Mouse (Mus musculus): ENCODE measurements around the gene Garem2. TPM values are rescaled to one million over a fixed set of nuclear protein-coding genes. Genes with fewer than 3 reads are reported as not detected.

Gene Garem2
- polyA plus RNA-seq, 1 experiment from 2014 or later: 3.3 TPM

- 90% methylated on average over 9 of the region's 9 CpGs for WGBS
- Histone ChIP-seq H3K9me3 (no peaks in the 10 kb centered on the region), H3K27ac (no peak overlapping the region), H3K27me3 (ENCODE audit: poor library complexity, severe bottlenecking) (no peaks in the 10 kb centered on the region), H3K36me3 (replicated peaks) (peaks cover 90% of the 10 kb centered on the region), H3K4me3 (no peak overlapping the region), H3K4me1 (no peaks in the 10 kb centered on the region)
- DNase-seq (ENCODE audit: extremely low spot score, low spot score): no peak
These were observed 32.3 kb downstream of the Garem2 start for GRCm38 (mm10) chr5:30137271-30137670.

GRCm38 (mm10) chr5:30138193-30138592 lies 33.2 kb downstream of the Garem2 start:
- Histone ChIP-seq H3K4me3 (no peak overlapping the region), H3K36me3 (replicated peaks) (peaks cover 91% of the 10 kb centered on the region)
- 93% methylated on average over 4 of the region's 4 CpGs for WGBS

GRCm38 (mm10) chr5:30146526-30146925 lies 41.6 kb downstream of the Garem2 start:
- DNase-seq (ENCODE audit: extremely low spot score, low spot score): no peak
- Histone ChIP-seq H3K27ac (no peak overlapping the region), H3K4me3 (no peak overlapping the region), H3K36me3 (replicated peaks) (peaks cover 54% of the 10 kb centered on the region), H3K9me3 (no peaks in the 10 kb centered on the region), H3K4me1 (peaks cover 8% of the 10 kb centered on the region), H3K27me3 (ENCODE audit: poor library complexity, severe bottlenecking) (no peaks in the 10 kb centered on the region)
- WGBS: 89% methylated on average over 6 of the region's 6 CpGs

More at GRCm38 (mm10) chr5:30138193-30138592, 33.2 kb downstream of the Garem2 start:
- Histone ChIP-seq H3K4me1 (no peaks in the 10 kb centered on the region), H3K27ac (no peak overlapping the region), H3K27me3 (ENCODE audit: poor library complexity, severe bottlenecking) (no peaks in the 10 kb centered on the region), H3K9me3 (no peaks in the 10 kb centered on the region)
- DNase-seq (ENCODE audit: extremely low spot score, low spot score): no peak

- Histone ChIP-seq H3K27me3 (ENCODE audit: poor library complexity, severe bottlenecking) (no peaks in the 10 kb centered on the region), H3K27ac (no peak overlapping the region), H3K4me1 (peaks cover 19% of the 10 kb centered on the region), H3K4me3 (no peak overlapping the region), H3K36me3 (replicated peaks) (peaks cover 36% of the 10 kb centered on the region), H3K9me3 (no peaks in the 10 kb centered on the region)
- WGBS: 91% methylated on average over 5 of the region's 5 CpGs
- no peak for DNase-seq (ENCODE audit: extremely low spot score, low spot score)
These were observed 43.4 kb downstream of the Garem2 start for GRCm38 (mm10) chr5:30148133-30148920.

GRCm38 (mm10) chr5:30152007-30152406 lies 47.0 kb downstream of the Garem2 start:
- 65% methylated on average over 4 of the region's 4 CpGs for WGBS
- no peak for DNase-seq (ENCODE audit: extremely low spot score, low spot score)

GRCm38 (mm10) chr5:30152413-30152812 lies 47.5 kb downstream of the Garem2 start:
- WGBS: 92% methylated on average over 1 of the region's 1 CpGs
- 0 out of 2 replicates have a peak, but pooled peaks cover 3% of the 10 kb centered on the region for H3K36me3 ChIP-seq (replicated peaks)
- no peak overlapping the region for H3K4me3 ChIP-seq
- H3K9me3 ChIP-seq: no peaks in the 10 kb centered on the region
- DNase-seq (ENCODE audit: extremely low spot score, low spot score): no peak
- peaks cover 36% of the 10 kb centered on the region for H3K4me1 ChIP-seq
- H3K27me3 ChIP-seq (ENCODE audit: poor library complexity, severe bottlenecking): no peaks in the 10 kb centered on the region
- H3K27ac ChIP-seq: no peak overlapping the region

More at GRCm38 (mm10) chr5:30152007-30152406, 47.0 kb downstream of the Garem2 start:
- H3K9me3 ChIP-seq: no peaks in the 10 kb centered on the region
- H3K36me3 ChIP-seq (replicated peaks): peaks cover 3% of the 10 kb centered on the region; the same call in 1 of the 2 replicates
- no peaks in the 10 kb centered on the region for H3K27me3 ChIP-seq (ENCODE audit: poor library complexity, severe bottlenecking)
- no peak overlapping the region for H3K27ac ChIP-seq
- H3K4me1 ChIP-seq: peaks cover 35% of the 10 kb centered on the region
- H3K4me3 ChIP-seq: no peak overlapping the region

- no peaks in the 10 kb centered on the region for H3K27me3 ChIP-seq (ENCODE audit: poor library complexity, severe bottlenecking)
- peaks cover 36% of the 10 kb centered on the region for H3K4me1 ChIP-seq
- DNase-seq (ENCODE audit: extremely low spot score, low spot score): no peak
- 0 out of 2 replicates have a peak, but pooled peaks cover 3% of the 10 kb centered on the region for H3K36me3 ChIP-seq (replicated peaks)
- no peak overlapping the region for H3K27ac ChIP-seq
- no peaks in the 10 kb centered on the region for H3K9me3 ChIP-seq
- H3K4me3 ChIP-seq: no peak overlapping the region
- WGBS: 91% methylated on average over 2 of the region's 2 CpGs
These were observed 48.3 kb downstream of the Garem2 start for GRCm38 (mm10) chr5:30153222-30153621.

GRCm38 (mm10) chr5:30154013-30154412 lies 49.1 kb downstream of the Garem2 start:
- 27% methylated on average over 4 of the region's 4 CpGs for WGBS
- H3K4me1 ChIP-seq: peaks cover 36% of the 10 kb centered on the region
- no peaks in the 10 kb centered on the region for H3K9me3 ChIP-seq
- H3K27ac ChIP-seq: peak overlapping the region; percentile 99; the same call in 1 of the 2 replicates
- 0 out of 2 replicates have a peak, but pooled peaks cover 5% of the 10 kb centered on the region for H3K36me3 ChIP-seq (replicated peaks)
- H3K4me3 ChIP-seq: peak overlapping the region; percentile 89
- DNase-seq (ENCODE audit: extremely low spot score, low spot score): no peak
- H3K27me3 ChIP-seq (ENCODE audit: poor library complexity, severe bottlenecking): no peaks in the 10 kb centered on the region

GRCm38 (mm10) chr5:30154474-30155394 lies 49.8 kb downstream of the Garem2 start, which contains the start of the genes Hadha and Hadhb:
TSS of gene Hadha (minus strand) at chr5:30155162.
TSS of gene Hadhb (plus strand) at chr5:30155248.
- H3K4me1 ChIP-seq: peaks cover 36% of the 10 kb centered on the region
- H3K36me3 ChIP-seq (replicated peaks): 0 out of 2 replicates have a peak, but pooled peaks cover 2% of the 10 kb centered on the region
- H3K4me3 ChIP-seq: peak within 1 kb of the TSS; percentile 89
- no peaks in the 10 kb centered on the region for H3K9me3 ChIP-seq
- WGBS: under 1% methylated on average over 53 of the region's 53 CpGs
- no peaks in the 10 kb centered on the region for H3K27me3 ChIP-seq (ENCODE audit: poor library complexity, severe bottlenecking)
- H3K27ac ChIP-seq: peak within 1 kb of the TSS; percentile 99
- DNase-seq (ENCODE audit: extremely low spot score, low spot score): peak; percentile 91

GRCm38 (mm10) chr5:30155395-30155792 lies 50.4 kb downstream of the Garem2 start:
- Histone ChIP-seq H3K9me3 (no peaks in the 10 kb centered on the region), H3K27me3 (ENCODE audit: poor library complexity, severe bottlenecking) (no peaks in the 10 kb centered on the region), H3K4me1 (peaks cover 32% of the 10 kb centered on the region), H3K36me3 (replicated peaks) (0 out of 2 replicates have a peak, but pooled peaks cover 2% of the 10 kb centered on the region), H3K27ac (peak overlapping the region; percentile 99), H3K4me3 (peak overlapping the region; percentile 89)
- WGBS: under 1% methylated on average over 31 of the region's 31 CpGs
- DNase-seq (ENCODE audit: extremely low spot score, low spot score): no peak

GRCm38 (mm10) chr5:30155821-30156629 lies 51.1 kb downstream of the Garem2 start:
- WGBS: 43% methylated on average over 13 of the region's 13 CpGs
- Histone ChIP-seq H3K9me3 (no peaks in the 10 kb centered on the region), H3K36me3 (replicated peaks) (0 out of 2 replicates have a peak, but pooled peaks cover 2% of the 10 kb centered on the region), H3K27ac (peak overlapping the region; percentile 99), H3K27me3 (ENCODE audit: poor library complexity, severe bottlenecking) (no peaks in the 10 kb centered on the region), H3K4me3 (peak overlapping the region; percentile 89), H3K4me1 (peaks cover 32% of the 10 kb centered on the region)
- DNase-seq (ENCODE audit: extremely low spot score, low spot score): no peak

GRCm38 (mm10) chr5:30159601-30160000 lies 54.6 kb downstream of the Garem2 start:
- Histone ChIP-seq H3K36me3 (replicated peaks) (0 out of 2 replicates have a peak, but pooled peaks cover 8% of the 10 kb centered on the region), H3K9me3 (no peaks in the 10 kb centered on the region), H3K4me3 (no peak overlapping the region), H3K27me3 (ENCODE audit: poor library complexity, severe bottlenecking) (no peaks in the 10 kb centered on the region), H3K27ac (no peak overlapping the region), H3K4me1 (peaks cover 12% of the 10 kb centered on the region)
- 86% methylated on average over 6 of the region's 6 CpGs for WGBS
- DNase-seq (ENCODE audit: extremely low spot score, low spot score): no peak

Measured in forebrain, embryonic 10.5 days (tissue).